Mouse (Mus musculus) heart, embryonic 11.5 days (tissue): ENCODE data around the gene Ears2. TPM values are rescaled to one million over a fixed set of nuclear protein-coding genes. Genes with fewer than 3 reads are reported as not detected.

Experiments
- ATAC-seq: fragments of 200-750 bp; cut with Nextera tagmentation; replicated peaks from 2 replicates; pipeline ENCODE4 v1.8.0; 2017; ENCODE audit warnings: moderate library complexity; ENCODE audit not compliant: insufficient number of reproducible peaks, low FRiP score, low TSS enrichment
- H3K27ac ChIP-seq: fragments of 300-500 bp; sonication (generic); 2 replicates; pipeline ENCODE4 v1.5.1; 2014; ENCODE audit warnings: mild to moderate bottlenecking, low read depth, low read length
- H3K27me3 ChIP-seq: fragments of 300-500 bp; sonication (generic); 2 replicates; pipeline ENCODE4 v1.6.1; 2014; ENCODE audit warnings: mild to moderate bottlenecking, low read length, mixed read lengths; ENCODE audit not compliant: control insufficient read depth, insufficient read depth
- H3K36me3 ChIP-seq: fragments of 300-500 bp; sonication (generic); 2 replicates; pipeline ENCODE4 v1.6.1; 2014; ENCODE audit warnings: mild to moderate bottlenecking, low read length, moderate library complexity, mixed read lengths; ENCODE audit not compliant: control insufficient read depth, insufficient read depth
- H3K4me1 ChIP-seq: fragments of 300-500 bp; sonication (generic); 2 replicates; pipeline ENCODE4 v1.6.1; 2014; ENCODE audit warnings: low read length; ENCODE audit not compliant: control insufficient read depth, insufficient read depth
- H3K4me2 ChIP-seq: fragments of 300-500 bp; sonication (generic); 2 replicates; pipeline ENCODE4 v1.6.1; 2014; ENCODE audit warnings: mild to moderate bottlenecking, moderate library complexity
- H3K4me3 ChIP-seq: fragments of 300-500 bp; sonication (generic); 2 replicates; pipeline ENCODE4 v1.5.1; 2014; ENCODE audit warnings: low read depth, low read length
- H3K9ac ChIP-seq: fragments of 300-500 bp; sonication (generic); 2 replicates; pipeline ENCODE4 v1.6.1; 2014; ENCODE audit warnings: mild to moderate bottlenecking, low read depth, low read length, moderate library complexity
- H3K9me3 ChIP-seq: fragments of 300-500 bp; sonication (generic); replicated peaks from 2 replicates; pipeline ENCODE4 v1.6.1; 2016; ENCODE audit warnings: low read length; ENCODE audit not compliant: control insufficient read depth
- WGBS: fragments of 180-500 bp; shearing (Covaris S2); extraction: QIAGEN DNeasy Blood & Tissue Kit; methylation state at CpG from one replicate; pipeline ENCODE4 v1.1.7; 2014; ENCODE audit not compliant: insufficient replicate concordance; 5-methylcytosine and 5-hydroxymethylcytosine counted together
- polyA plus RNA-seq: library from polyadenylated mRNA; unstranded; fragments of >200 nt; fragmentation: Nextera tagmentation; extraction: Ambion mirVana; gene quantifications from 2 replicates; pipeline ENCODE4 v1.2.1, GENCODE M21; 2014

Gene Ears2
- polyA plus RNA-seq, 1 experiment from 2014 or later = 21.4 TPM

DNA sequence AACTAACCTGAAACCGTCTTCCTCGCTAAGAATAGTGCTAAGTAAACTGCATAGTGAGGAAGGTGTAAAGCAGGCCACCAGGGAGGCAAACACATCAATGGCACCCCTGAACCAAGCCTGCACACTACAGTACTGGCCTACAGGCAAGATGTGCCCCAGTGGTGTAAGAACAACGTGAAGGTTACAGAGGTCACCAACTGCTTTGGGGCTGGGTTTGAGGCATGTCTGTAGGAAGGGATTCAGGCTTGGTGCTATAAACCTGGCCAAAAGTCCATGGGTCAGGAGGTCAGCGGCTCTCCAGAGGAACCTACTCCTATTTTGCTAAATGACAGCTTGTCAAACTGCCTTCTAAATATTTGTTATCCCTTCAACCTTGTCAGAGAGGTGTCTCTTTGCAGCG lies 10.4 kb downstream of the Ears2 start:
- H3K36me3 ChIP-seq = peaks cover 10% of the 10 kb centered on the region
- H3K9me3 ChIP-seq = no peaks in the 10 kb centered on the region
- no peaks in the 10 kb centered on the region for H3K4me1 ChIP-seq

DNA sequence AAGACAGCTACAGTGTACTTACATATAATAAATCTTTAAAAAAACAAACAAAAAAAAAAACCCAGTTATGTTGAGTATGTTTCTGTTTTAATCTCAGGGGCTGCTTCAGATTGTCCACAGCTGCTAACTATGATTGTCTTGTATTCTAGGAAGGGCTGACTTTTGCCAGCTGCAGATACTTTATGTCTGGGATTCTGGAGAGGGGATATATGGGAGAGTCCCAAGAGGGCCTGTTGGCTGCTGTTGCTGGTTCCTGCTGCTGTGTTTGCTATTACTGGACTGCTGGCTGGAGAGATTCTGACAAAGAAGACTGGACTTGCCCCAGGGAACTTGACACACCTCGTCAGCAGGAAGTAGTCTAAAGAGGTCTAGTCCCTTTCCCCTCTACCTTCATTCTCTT lies 16.2 kb downstream of the Ears2 start:
- Histone ChIP-seq H3K4me1 (peaks cover 32% of the 10 kb centered on the region), H3K4me3 (no peak overlapping the region), H3K27ac (no peak overlapping the region), H3K27me3 (no peaks in the 10 kb centered on the region), H3K36me3 (peaks cover 13% of the 10 kb centered on the region; the same call in 1 of the 2 replicates), H3K9me3 (no peaks in the 10 kb centered on the region), H3K9ac (no peak overlapping the region), H3K4me2 (no peak overlapping the region)
- ATAC-seq = no peak
- WGBS = 70% methylated on average over 1 of the region's 1 CpGs

More for the DNA sequence above, 10.4 kb downstream of the Ears2 start:
- no peak overlapping the region for H3K27ac ChIP-seq
- no peak overlapping the region for H3K9ac ChIP-seq
- ATAC-seq = no peak
- no peaks in the 10 kb centered on the region for H3K27me3 ChIP-seq
- 83% methylated on average over 5 of the region's 5 CpGs for WGBS
- no peak overlapping the region for H3K4me2 ChIP-seq
- no peak overlapping the region for H3K4me3 ChIP-seq

DNA sequence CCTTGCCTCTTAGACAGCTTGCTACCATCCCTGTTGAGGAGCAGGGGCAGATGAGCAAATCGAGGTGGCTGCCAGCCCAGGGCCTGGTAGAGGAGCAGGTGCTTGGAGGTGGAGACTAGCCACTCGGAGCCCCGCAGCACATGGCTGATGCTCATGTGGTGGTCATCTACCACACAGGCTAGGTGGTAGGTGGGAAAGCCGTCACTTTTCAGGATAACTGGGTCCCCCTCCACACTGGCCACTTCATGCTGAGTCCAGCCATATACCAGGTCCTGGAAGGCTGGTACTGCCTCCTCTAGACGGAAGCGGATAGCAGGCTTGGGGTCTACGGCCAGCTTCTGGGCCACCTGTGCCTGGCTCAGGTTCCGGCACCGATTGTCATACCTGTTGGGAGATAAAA lies 18.9 kb downstream of the Ears2 start:
- Histone ChIP-seq H3K4me2 (no peak overlapping the region), H3K27me3 (no peaks in the 10 kb centered on the region), H3K27ac (peak overlapping the region; percentile 50; the same call in 1 of the 2 replicates), H3K4me3 (no peak overlapping the region), H3K9me3 (no peaks in the 10 kb centered on the region), H3K9ac (no peak overlapping the region), H3K36me3 (0 out of 2 replicates have a peak, but pooled peaks cover 6% of the 10 kb centered on the region), H3K4me1 (peaks cover 37% of the 10 kb centered on the region)
- ATAC-seq = no peak
- 90% methylated on average over 9 of the region's 9 CpGs for WGBS

DNA sequence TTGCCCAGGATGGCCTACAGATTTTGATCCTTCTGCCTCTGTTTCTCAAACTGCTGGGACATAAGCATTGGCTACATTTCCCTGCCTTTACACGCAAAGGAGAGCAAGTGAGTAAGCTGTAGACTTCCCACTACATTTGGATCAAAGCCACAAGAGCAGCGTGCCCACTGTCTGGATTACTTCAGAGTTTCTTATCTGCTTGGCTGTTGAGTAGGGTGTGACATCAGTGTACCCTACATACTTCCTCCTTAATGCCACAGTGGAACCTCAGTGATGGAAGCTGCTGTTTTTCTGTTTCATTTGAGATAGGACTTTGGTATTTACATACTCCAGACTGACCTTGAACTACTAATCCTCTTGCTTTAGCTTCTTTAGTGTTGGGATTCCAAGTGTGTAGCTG lies 20.2 kb downstream of the Ears2 start:
- whole genome bisulfite sequencing = 24% methylated on average over 2 of the region's 2 CpGs
- Histone ChIP-seq H3K27me3 (no peaks in the 10 kb centered on the region), H3K4me1 (peaks cover 37% of the 10 kb centered on the region), H3K9ac (peak overlapping the region; percentile 36; the same call in 1 of the 2 replicates), H3K27ac (peak overlapping the region; percentile 95), H3K4me2 (no peak overlapping the region; the same call in 1 of the 2 replicates), H3K36me3 (0 out of 2 replicates have a peak, but pooled peaks cover 6% of the 10 kb centered on the region), H3K9me3 (no peaks in the 10 kb centered on the region), H3K4me3 (peak overlapping the region; percentile 17; the same call in 1 of the 2 replicates)
- peak; percentile 33 for ATAC-seq

DNA sequence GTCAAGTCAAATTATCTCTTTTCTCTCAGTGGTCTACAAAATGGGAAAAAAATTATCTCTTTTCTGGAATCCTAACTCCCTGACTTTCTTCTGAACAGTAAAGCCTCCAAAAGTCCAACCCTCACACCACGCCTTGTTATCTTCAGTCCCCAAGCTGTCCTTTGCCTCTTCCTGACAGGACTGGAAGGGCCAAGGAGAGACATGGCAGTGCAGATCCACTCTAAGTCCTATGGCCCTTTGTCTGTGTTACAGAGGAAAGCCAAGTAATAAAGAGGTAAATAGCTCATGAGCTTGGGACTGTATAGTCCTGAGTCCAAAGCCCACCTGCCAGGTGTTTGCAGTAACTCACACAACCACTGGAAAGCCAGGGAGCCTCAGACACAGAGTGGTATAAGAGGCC lies 21.4 kb downstream of the Ears2 start:
- H3K9me3 ChIP-seq = no peaks in the 10 kb centered on the region
- no peak for ATAC-seq
- H3K9ac ChIP-seq = peak overlapping the region; percentile 54
- H3K36me3 ChIP-seq = no peaks in the 10 kb centered on the region
- H3K4me2 ChIP-seq = peak overlapping the region; percentile 52
- WGBS = 26% methylated on average over 1 of the region's 1 CpGs
- H3K4me3 ChIP-seq = peak overlapping the region; percentile 17; the same call in 1 of the 2 replicates
- peaks cover 37% of the 10 kb centered on the region for H3K4me1 ChIP-seq
- no peaks in the 10 kb centered on the region for H3K27me3 ChIP-seq
- peak overlapping the region; percentile 95 for H3K27ac ChIP-seq

DNA sequence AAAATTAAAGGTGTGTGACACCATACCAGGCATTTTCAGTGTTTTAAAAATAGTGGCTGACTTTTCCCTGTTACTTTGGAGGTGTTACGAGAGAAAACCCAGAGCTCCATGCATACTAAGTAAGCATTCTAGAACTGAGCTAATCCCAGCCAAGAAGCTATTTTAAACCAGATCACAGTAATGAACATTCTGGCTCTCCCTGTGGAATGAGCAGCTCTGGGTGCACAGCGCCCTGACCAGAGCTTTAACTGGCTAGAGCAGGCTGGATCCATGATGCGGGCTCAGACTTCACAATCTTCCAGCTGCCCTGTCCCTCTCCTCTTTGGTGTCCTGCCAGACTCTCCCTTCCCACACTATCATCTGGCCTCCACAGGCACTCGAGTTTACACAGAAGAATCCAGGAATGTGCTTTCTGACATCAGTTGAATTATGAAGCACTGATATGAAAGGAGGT lies 21.9 kb downstream of the Ears2 start:
- no peaks in the 10 kb centered on the region for H3K9me3 ChIP-seq
- no peak overlapping the region for H3K4me3 ChIP-seq
- peak overlapping the region; percentile 54 for H3K9ac ChIP-seq
- H3K4me1 ChIP-seq = peaks cover 37% of the 10 kb centered on the region
- peak overlapping the region; percentile 95 for H3K27ac ChIP-seq
- ATAC-seq = peak; percentile 56
- H3K27me3 ChIP-seq = no peaks in the 10 kb centered on the region
- no peaks in the 10 kb centered on the region for H3K36me3 ChIP-seq
- WGBS = 47% methylated on average over 4 of the region's 4 CpGs
- H3K4me2 ChIP-seq = peak overlapping the region; percentile 52

DNA sequence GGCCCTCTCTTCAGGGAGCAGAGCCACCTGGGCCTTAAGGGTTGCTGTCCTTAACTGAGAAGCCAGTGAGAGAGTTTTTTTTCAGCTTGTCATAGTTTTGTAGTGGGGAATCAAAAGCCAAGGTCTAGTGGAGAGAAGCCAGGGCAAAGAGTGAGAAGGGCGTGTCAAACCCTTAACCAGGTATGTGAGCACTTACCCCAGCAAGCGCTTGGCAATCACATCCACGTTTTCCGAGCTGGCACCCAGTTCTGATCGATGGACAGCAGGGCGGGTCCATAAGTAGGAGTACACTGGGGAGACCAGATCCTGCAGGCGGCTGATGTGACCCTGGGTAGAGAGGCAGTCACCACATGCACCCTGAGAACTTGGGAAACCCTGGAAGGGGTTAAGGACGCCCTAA lies 23.0 kb downstream of the Ears2 start:
- peaks cover 36% of the 10 kb centered on the region for H3K4me1 ChIP-seq
- no peak for ATAC-seq
- no peaks in the 10 kb centered on the region for H3K27me3 ChIP-seq
- 87% methylated on average over 8 of the region's 8 CpGs for WGBS
- peak overlapping the region; percentile 95 for H3K27ac ChIP-seq
- H3K4me2 ChIP-seq = peak overlapping the region; percentile 12
- H3K9ac ChIP-seq = no peak overlapping the region
- no peak overlapping the region for H3K4me3 ChIP-seq
- no peaks in the 10 kb centered on the region for H3K9me3 ChIP-seq
- H3K36me3 ChIP-seq = peaks cover 4% of the 10 kb centered on the region; the same call in 1 of the 2 replicates

DNA sequence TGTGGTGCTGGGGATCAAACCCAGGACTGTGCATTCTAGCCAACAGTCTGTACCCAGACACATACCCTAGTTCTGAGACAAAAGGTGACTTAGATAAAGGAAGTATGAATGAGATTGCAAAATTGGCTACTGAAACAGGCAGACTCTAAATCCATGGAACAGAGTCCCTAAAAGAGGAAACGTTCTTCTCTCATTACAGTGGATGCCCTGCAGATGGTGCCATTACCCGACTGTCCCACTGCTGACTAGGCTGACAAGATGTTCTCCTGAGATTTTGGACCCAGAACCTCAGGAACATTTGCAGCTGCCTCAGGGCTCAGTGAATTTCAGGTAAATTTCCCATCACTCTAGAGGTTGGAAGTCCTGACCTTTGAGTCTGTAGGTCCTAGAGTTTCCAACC lies 32.7 kb downstream of the Ears2 start:
- ATAC-seq = no peak
- WGBS = 24% methylated on average over 2 of the region's 2 CpGs
- Histone ChIP-seq H3K4me2 (no peak overlapping the region), H3K9ac (no peak overlapping the region), H3K4me3 (no peak overlapping the region), H3K4me1 (no peaks in the 10 kb centered on the region), H3K27ac (no peak overlapping the region), H3K9me3 (no peaks in the 10 kb centered on the region), H3K36me3 (peaks cover 7% of the 10 kb centered on the region), H3K27me3 (no peaks in the 10 kb centered on the region)

DNA sequence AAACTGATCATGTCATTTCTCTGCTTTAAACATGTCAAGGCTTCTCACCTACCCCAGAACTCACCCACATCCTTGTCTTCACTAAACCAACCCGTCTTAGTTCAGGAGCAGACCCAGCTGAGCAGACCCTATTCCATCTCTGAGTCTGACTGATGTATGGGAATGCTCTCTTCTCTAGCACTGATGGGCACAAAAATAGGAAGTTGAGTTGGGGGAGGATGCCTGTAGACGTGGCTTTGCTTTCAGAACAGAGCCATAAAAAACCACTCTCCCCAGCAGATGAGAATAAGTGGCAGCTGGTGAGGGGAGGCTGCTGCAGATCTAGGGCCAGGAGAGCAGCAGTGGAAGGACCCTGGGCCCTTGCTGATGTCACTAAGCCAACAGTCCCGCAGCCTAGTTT lies 33.7 kb downstream of the Ears2 start:
- no peak overlapping the region for H3K4me3 ChIP-seq
- H3K4me2 ChIP-seq = no peak overlapping the region
- H3K27ac ChIP-seq = no peak overlapping the region
- H3K36me3 ChIP-seq = peaks cover 3% of the 10 kb centered on the region
- no peaks in the 10 kb centered on the region for H3K4me1 ChIP-seq
- no peak for ATAC-seq
- H3K9me3 ChIP-seq = no peaks in the 10 kb centered on the region
- H3K27me3 ChIP-seq = no peaks in the 10 kb centered on the region
- H3K9ac ChIP-seq = no peak overlapping the region
- WGBS = 62% methylated on average over 3 of the region's 3 CpGs
